Mouse (Mus musculus) CH12.LX (cell line): Measurements from ENCODE around the gene Slc27a2.

Experiments used
- CHD1 ChIP-seq: IDR thresholded peaks from 2 replicates; pipeline ENCODE4 v1.6.1; 2012; ENCODE audit warnings: low read depth, low read length, improper control_type of control experiment, inconsistent platforms
- UBTF ChIP-seq: IDR thresholded peaks from 2 replicates; pipeline ENCODE4 v1.6.1; 2012; ENCODE audit warnings: low read depth, mild to moderate bottlenecking, inconsistent platforms, low read length, improper control_type of control experiment, moderate library complexity

DNA sequence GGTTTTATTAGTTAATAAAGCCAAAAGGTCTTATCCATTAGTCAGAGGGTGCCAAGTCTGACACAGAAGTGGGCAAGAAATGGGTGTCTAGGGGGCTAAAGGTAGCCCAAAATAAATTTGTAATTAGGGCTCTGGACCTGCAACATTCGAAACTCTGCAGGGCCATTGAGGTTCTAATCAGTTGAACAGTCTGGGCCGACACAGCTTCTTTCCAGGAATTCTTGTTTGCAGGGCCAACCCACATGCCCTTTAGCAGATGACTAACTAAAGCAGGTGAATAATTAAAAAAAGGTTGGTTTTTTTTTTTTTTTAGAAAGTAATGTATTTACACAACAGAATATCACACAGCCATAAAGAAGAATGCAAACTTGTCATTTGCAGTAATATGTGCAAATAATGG, 70.2 kb downstream of the Slc27a2 start:
- TF ChIP-seq CHD1, result no peak
- TF ChIP-seq UBTF, result no peak
